Mouse (Mus musculus) MEL (cell line): Measurements from ENCODE around the gene Sag.

Experiments
- CHD1 ChIP-seq: IDR thresholded peaks from 2 replicates; pipeline ENCODE4 v1.6.1; 2012; ENCODE audit warnings: low read depth, mild to moderate bottlenecking, inconsistent platforms, low read length, improper control_type of control experiment
- CTCF ChIP-seq, 3 experiments: IDR thresholded peaks in 2 of 3; conservative IDR thresholded peaks in 1 of 3; 2 replicates each; pipeline ENCODE4 v1.5.1; 2011 to 2012; ENCODE audit warnings: low read length in 3 of 3, low read depth in 2 of 3, mild to moderate bottlenecking in 2 of 3, improper control_type of control experiment in 1 of 3, inconsistent platforms in 1 of 3, mixed read lengths in 1 of 3, moderate library complexity in 1 of 3; ENCODE audit not compliant: control insufficient read depth in 1 of 3, insufficient read depth in 1 of 3, poor library complexity in 1 of 3, severe bottlenecking in 1 of 3
- E2F4 ChIP-seq: IDR thresholded peaks from 2 replicates; pipeline ENCODE4 v1.6.1; 2011; ENCODE audit warnings: low read depth, low read length, improper control_type of control experiment, borderline replicate concordance
- EP300 ChIP-seq, 2 experiments: IDR thresholded peaks; 2 replicates each; pipeline ENCODE4 v1.6.1; 2011; ENCODE audit warnings: improper control_type of control experiment in 2 of 2, low read length in 2 of 2, low read depth in 1 of 2, mild to moderate bottlenecking in 1 of 2
- ETS1 ChIP-seq: IDR thresholded peaks from 2 replicates; pipeline ENCODE4 v1.6.1; 2012; ENCODE audit warnings: low read depth, mild to moderate bottlenecking, inconsistent platforms, low read length, improper control_type of control experiment, moderate library complexity
- MXI1 ChIP-seq: IDR thresholded peaks from 2 replicates; pipeline ENCODE4 v1.6.1; 2011; ENCODE audit warnings: mild to moderate bottlenecking, low read depth, low read length, improper control_type of control experiment
- MYB ChIP-seq: IDR thresholded peaks from 2 replicates; pipeline ENCODE4 v1.6.1; 2011; ENCODE audit warnings: mild to moderate bottlenecking, low read depth, low read length, improper control_type of control experiment
- NELFE ChIP-seq: IDR thresholded peaks from 2 replicates; pipeline ENCODE4 v1.6.1; 2011; ENCODE audit warnings: low read depth, low read length, improper control_type of control experiment
- NRF1 ChIP-seq: IDR thresholded peaks from 2 replicates; pipeline ENCODE4 v1.6.1; 2014; ENCODE audit warnings: low read depth, mild to moderate bottlenecking, inconsistent platforms, low read length, improper control_type of control experiment, moderate library complexity; ENCODE audit not compliant: poor library complexity, insufficient read depth, severe bottlenecking
- POLR2A ChIP-seq, 2 experiments: IDR thresholded peaks; 2 replicates each; pipeline ENCODE4 v1.6.1; 2011 to 2012; ENCODE audit warnings: low read length in 2 of 2, mild to moderate bottlenecking in 2 of 2, control low read depth in 1 of 2, improper control_type of control experiment in 1 of 2, low read depth in 1 of 2, moderate library complexity in 1 of 2; ENCODE audit not compliant: control insufficient read depth in 1 of 2, insufficient read depth in 1 of 2, poor library complexity in 1 of 2
- POLR2AphosphoS2 ChIP-seq: IDR thresholded peaks from 2 replicates; pipeline ENCODE4 v1.6.1; 2011; ENCODE audit warnings: low read length, improper control_type of control experiment
- SIN3A ChIP-seq: IDR thresholded peaks from 2 replicates; pipeline ENCODE4 v1.6.1; 2012; ENCODE audit warnings: low read length, improper control_type of control experiment, inconsistent platforms
- TAL1 ChIP-seq: IDR thresholded peaks from 2 replicates; pipeline ENCODE4 v1.6.1; 2012; ENCODE audit warnings: mild to moderate bottlenecking, inconsistent platforms, low read length, moderate library complexity, mixed read lengths

GRCm38 (mm10) chr1:87766233-87766632, 37.2 kb upstream of the Sag start:
- TF ChIP-seq MYB (no peak), ETS1 (no peak), NELFE (no peak), TAL1 (no peak), POLR2A (IDR thresholded peaks at IDR 0.05; ENCODE audit: control insufficient read depth in 1 of 2, insufficient read depth in 1 of 2, low read depth in 1 of 2, low read length in 2 of 2, poor library complexity in 1 of 2) (no peak), MXI1 (no peak), CHD1 (no peak), POLR2AphosphoS2 (no peak), E2F4 (no peak), CTCF (IDR thresholded peaks at IDR 0.05 in 2 of 3, conservative IDR thresholded peaks at IDR 0.05 in 1 of 3; ENCODE audit: control insufficient read depth in 1 of 3, insufficient read depth in 1 of 3, low read depth in 2 of 3, low read length in 3 of 3, poor library complexity in 1 of 3, severe bottlenecking in 1 of 3) (peak; percentile 63 to 91 (median 72)), SIN3A (no peak), NRF1 (no peak), EP300 (IDR thresholded peaks at IDR 0.05; ENCODE audit: low read depth in 1 of 2, low read length in 2 of 2) (no peak)
